Mouse (Mus musculus): Measurements from ENCODE around the gene Unc45a.

DNA sequence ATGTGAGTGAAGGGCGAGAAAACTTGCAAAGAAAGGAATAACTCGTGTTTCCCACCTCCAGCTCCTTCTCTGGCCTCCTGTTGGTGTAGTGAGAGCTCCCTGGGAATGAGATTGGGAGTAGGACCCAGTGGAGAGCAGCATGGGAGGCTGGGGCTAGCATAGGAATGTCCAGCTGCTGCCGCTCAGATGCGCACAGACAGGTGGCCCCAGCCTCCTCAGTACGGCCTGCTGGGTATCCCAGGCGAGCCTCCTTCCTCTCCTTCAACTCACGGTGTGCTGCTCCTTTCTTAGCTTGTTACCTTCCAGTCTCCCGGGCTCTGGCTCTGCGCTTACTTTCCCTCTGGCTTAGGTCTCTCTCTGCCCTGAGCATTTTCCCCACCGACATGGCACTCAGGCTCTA lies 60.8 kb downstream of the Unc45a start:
- TF ChIP-seq CHD1 (IDR thresholded peaks at IDR 0.05; ENCODE audit: low read depth, low read length) (no peak), CTCF (conservative IDR thresholded peaks at IDR 0.05 in 1 of 2, IDR thresholded peaks at IDR 0.05 in 1 of 2; ENCODE audit: low read depth in 2 of 2, low read length in 2 of 2) (no peak), USF1 (IDR thresholded peaks at IDR 0.05; ENCODE audit: low read depth, low read length) (no peak), TBP (conservative IDR thresholded peaks at IDR 0.05; ENCODE audit: low read depth, low read length) (no peak), SMC3 (IDR thresholded peaks at IDR 0.05; ENCODE audit: low read depth, low read length) (no peak), NELFE (IDR thresholded peaks at IDR 0.05; ENCODE audit: low read depth, low read length) (no peak), EP300 (IDR thresholded peaks at IDR 0.05; ENCODE audit: low read length) (no peak), POLR2AphosphoS2 (IDR thresholded peaks at IDR 0.05; ENCODE audit: low read depth, low read length) (no peak), POLR2A (IDR thresholded peaks at IDR 0.05; ENCODE audit: low read depth, low read length) (no peak), CHD2 (IDR thresholded peaks at IDR 0.05; ENCODE audit: low read length) (no peak)
